Mouse (Mus musculus) embryonic facial prominence, embryonic 13.5 days (tissue): ENCODE measurements at regions not wholly inside any gene's neighbourhood (a gene's known extent, or its start where the extent isn't known, plus 50 kb on each side); places are given as distances from the start of the nearest gene placed in this dataset.

Source experiments
- ATAC-seq: fragments of 200-750 bp; cut with Nextera tagmentation; 2 replicates; pipeline ENCODE4 v1.8.0; 2017; ENCODE audit warnings: low read depth; ENCODE audit not compliant: insufficient number of reproducible peaks, insufficient read depth, low FRiP score, low TSS enrichment
- H3K27ac ChIP-seq: fragments of 300-500 bp; sonication (generic); 2 replicates; pipeline ENCODE4 v1.5.1; 2015; ENCODE audit warnings: moderate library complexity, mild to moderate bottlenecking, inconsistent platforms
- H3K27me3 ChIP-seq: fragments of 300-500 bp; sonication (generic); 2 replicates; pipeline ENCODE4 v1.6.1; 2015; ENCODE audit warnings: mild to moderate bottlenecking, inconsistent platforms
- H3K36me3 ChIP-seq: fragments of 300-500 bp; sonication (generic); 2 replicates; pipeline ENCODE4 v1.6.1; 2015; ENCODE audit warnings: mild to moderate bottlenecking, inconsistent platforms
- H3K4me1 ChIP-seq: fragments of 300-500 bp; sonication (generic); 2 replicates; pipeline ENCODE4 v1.6.1; 2015; ENCODE audit warnings: inconsistent platforms
- H3K4me2 ChIP-seq: fragments of 300-500 bp; sonication (generic); 2 replicates; pipeline ENCODE4 v1.6.1; 2015; ENCODE audit warnings: moderate library complexity, mild to moderate bottlenecking, inconsistent platforms
- H3K4me3 ChIP-seq: fragments of 300-500 bp; sonication (generic); 2 replicates; pipeline ENCODE4 v1.5.1; 2015; ENCODE audit warnings: mild to moderate bottlenecking, inconsistent platforms
- H3K9ac ChIP-seq: fragments of 300-500 bp; sonication (generic); 2 replicates; pipeline ENCODE4 v1.6.1; 2015; ENCODE audit warnings: mild to moderate bottlenecking, inconsistent platforms
- H3K9me3 ChIP-seq: fragments of 300-500 bp; sonication (generic); 2 replicates; pipeline ENCODE4 v1.6.1; 2016; ENCODE audit warnings: inconsistent platforms
- WGBS: fragments of 180-500 bp; shearing (Covaris S2); methylation state at CpG from one replicate; pipeline ENCODE4 v1.1.7; 2015; ENCODE audit warnings: mixed read lengths; 5-methylcytosine and 5-hydroxymethylcytosine counted together

DNA sequence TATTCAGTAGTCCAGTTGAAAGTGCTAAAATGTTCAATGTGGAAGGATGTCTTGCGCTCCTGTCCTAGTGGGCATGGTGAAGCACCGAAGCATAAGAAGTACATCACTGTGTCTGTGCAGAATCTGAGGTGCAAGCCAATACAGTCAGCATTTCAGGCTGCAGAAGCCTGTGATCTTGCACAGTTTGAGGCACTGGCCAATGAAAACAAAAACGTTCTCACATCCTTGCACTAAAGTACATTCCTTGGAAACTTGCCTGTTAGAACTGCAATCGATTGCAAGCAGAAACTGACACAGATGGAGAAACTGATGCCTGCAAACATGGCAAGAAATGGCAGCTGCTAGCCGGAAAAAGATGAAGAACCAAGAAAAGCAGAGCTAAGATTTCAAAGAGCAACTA, 472.9 kb upstream of the Atp11b start:
- ATAC-seq: no peak
- Histone ChIP-seq H3K27ac (no peak overlapping the region), H3K4me3 (no peak overlapping the region), H3K4me1 (no peaks in the 10 kb centered on the region), H3K27me3 (no peaks in the 10 kb centered on the region), H3K9me3 (no peaks in the 10 kb centered on the region), H3K36me3 (no peaks in the 10 kb centered on the region), H3K4me2 (no peak overlapping the region), H3K9ac (no peak overlapping the region)
- WGBS: 61% methylated on average over 5 of the region's 5 CpGs

DNA sequence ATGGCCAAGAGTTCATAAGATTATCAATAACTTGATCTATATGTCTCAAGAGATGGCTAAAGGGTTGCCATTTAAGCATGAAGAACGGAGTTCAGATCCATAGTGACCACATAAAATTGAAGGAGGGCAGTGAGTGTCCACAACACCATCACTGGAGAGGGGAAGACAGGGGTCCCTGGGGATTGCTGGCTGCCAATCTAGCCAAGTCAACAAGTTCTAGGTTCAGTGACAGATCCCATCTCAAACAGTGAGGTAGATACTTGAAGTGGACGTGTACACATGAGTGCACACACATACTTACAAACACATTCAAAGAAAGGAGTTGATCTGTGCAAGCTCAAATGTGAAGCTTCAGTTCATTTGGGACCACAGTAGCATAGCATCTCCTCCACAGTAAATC, 471.8 kb upstream of the Atp11b start:
- WGBS: 85% methylated on average over 2 of the region's 2 CpGs
- no peak for ATAC-seq

DNA sequence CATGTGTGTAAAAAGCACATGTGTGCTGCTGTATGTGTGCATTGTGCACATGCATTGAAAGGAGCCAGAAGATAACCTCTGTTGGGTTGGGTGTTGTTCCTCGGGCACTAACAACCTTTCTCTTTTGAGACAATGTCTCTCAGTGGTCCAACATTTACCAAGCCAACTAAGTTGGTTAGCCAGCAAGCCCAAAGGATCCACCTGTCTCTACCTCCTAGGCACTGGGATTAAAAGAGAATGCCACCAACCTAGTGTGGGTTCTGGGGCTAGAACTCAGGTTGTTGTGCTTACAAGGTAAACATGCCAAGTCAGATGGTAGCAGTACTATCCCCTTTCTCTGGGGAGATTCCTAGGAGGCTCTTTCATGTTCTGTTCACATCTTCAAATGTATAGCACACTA, 459.1 kb upstream of the Atp11b start:
- no peak overlapping the region for H3K4me2 ChIP-seq
- H3K4me3 ChIP-seq: no peak overlapping the region
- 0 out of 2 replicates have a peak, but pooled peaks cover 4% of the 10 kb centered on the region for H3K9me3 ChIP-seq
- ATAC-seq: no peak
- H3K27me3 ChIP-seq: no peaks in the 10 kb centered on the region
- no peaks in the 10 kb centered on the region for H3K4me1 ChIP-seq
- 89% methylated on average over 1 of the region's 1 CpGs for WGBS
- no peaks in the 10 kb centered on the region for H3K36me3 ChIP-seq
- H3K9ac ChIP-seq: no peak overlapping the region
- H3K27ac ChIP-seq: no peak overlapping the region

More for the DNA sequence above, 471.8 kb upstream of the Atp11b start:
- no peak overlapping the region for H3K4me2 ChIP-seq
- no peak overlapping the region for H3K4me3 ChIP-seq
- no peak overlapping the region for H3K9ac ChIP-seq
- no peaks in the 10 kb centered on the region for H3K27me3 ChIP-seq
- H3K9me3 ChIP-seq: no peaks in the 10 kb centered on the region
- H3K36me3 ChIP-seq: no peaks in the 10 kb centered on the region
- H3K4me1 ChIP-seq: no peaks in the 10 kb centered on the region
- no peak overlapping the region for H3K27ac ChIP-seq

DNA sequence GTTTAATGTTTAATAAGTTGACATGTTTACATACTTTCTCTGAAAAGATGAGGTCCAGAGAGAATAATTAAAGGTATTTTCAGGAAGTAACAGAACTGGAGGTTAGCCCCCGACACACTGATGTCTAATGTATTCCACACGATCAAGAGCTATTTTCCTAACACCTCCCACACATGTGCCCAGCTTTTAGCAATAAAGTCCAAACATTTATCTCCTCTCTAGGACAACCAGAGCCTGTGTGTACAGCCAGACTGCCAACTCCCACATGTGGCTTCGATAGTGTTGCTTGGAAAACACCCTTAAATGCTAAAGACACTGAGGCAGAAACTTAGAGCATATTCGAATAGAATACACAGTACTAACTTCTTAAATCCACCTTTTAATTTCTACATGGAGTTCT, 458.2 kb upstream of the Atp11b start:
- Histone ChIP-seq H3K36me3 (no peaks in the 10 kb centered on the region), H3K9ac (no peak overlapping the region), H3K4me1 (no peaks in the 10 kb centered on the region), H3K4me3 (no peak overlapping the region), H3K27me3 (no peaks in the 10 kb centered on the region), H3K27ac (no peak overlapping the region), H3K4me2 (no peak overlapping the region), H3K9me3 (0 out of 2 replicates have a peak, but pooled peaks cover 4% of the 10 kb centered on the region)
- no peak for ATAC-seq
- WGBS: 65% methylated on average over 4 of the region's 4 CpGs

DNA sequence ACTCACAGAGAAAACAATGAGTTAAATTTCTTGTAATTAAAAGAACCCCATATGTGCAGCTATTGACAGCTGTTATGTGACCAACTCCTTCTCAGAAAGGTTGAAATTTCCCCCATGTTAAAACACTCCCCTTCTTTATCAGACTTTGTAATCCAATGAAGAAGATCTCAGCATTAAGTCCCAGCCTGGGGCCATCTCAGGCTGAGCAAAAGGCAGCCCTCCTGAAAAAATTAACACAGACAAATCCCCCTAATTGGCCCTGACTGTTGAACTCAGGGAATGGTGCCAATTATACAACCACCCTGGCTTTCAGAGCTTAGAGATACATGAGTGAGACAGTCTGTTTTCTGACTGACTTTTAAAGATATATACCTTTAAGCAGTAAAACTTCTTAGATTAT, 454.9 kb upstream of the Atp11b start:
- no peak overlapping the region for H3K4me2 ChIP-seq
- ATAC-seq: no peak
- no peaks in the 10 kb centered on the region for H3K27me3 ChIP-seq
- H3K9me3 ChIP-seq: peaks cover 4% of the 10 kb centered on the region; the same call in 1 of the 2 replicates
- no peak overlapping the region for H3K9ac ChIP-seq
- H3K4me3 ChIP-seq: no peak overlapping the region
- no peak overlapping the region for H3K27ac ChIP-seq
- H3K36me3 ChIP-seq: no peaks in the 10 kb centered on the region
- no peaks in the 10 kb centered on the region for H3K4me1 ChIP-seq

DNA sequence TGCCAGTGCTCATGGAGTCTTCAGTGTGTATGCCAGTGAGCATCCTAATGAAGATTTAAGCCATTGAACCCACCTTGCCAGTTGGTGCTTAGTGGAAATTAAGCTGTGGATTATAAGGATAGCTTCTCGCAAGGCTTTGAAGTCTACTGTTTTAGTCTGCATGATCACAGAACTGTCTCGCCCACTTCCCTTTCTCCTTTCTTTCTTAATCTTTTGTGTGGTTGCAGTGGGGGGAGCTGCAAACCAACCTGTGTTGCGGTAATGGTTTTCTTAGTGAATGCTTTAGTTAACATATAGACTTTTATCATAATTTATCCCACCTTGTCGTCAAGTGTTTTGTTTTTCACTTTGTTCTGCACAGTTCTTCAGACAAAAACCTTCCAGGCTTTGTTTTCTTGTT, 447.9 kb upstream of the Atp11b start:
- H3K4me1 ChIP-seq: peaks cover 5% of the 10 kb centered on the region; the same call in 1 of the 2 replicates
- H3K27me3 ChIP-seq: 0 out of 2 replicates have a peak, but pooled peaks cover 2% of the 10 kb centered on the region
- no peaks in the 10 kb centered on the region; the same call in 1 of the 2 replicates for H3K9me3 ChIP-seq
- H3K9ac ChIP-seq: no peak overlapping the region
- no peak for ATAC-seq
- H3K4me3 ChIP-seq: no peak overlapping the region
- H3K4me2 ChIP-seq: no peak overlapping the region
- WGBS: 85% methylated on average over 4 of the region's 4 CpGs
- no peaks in the 10 kb centered on the region for H3K36me3 ChIP-seq
- no peak overlapping the region for H3K27ac ChIP-seq

DNA sequence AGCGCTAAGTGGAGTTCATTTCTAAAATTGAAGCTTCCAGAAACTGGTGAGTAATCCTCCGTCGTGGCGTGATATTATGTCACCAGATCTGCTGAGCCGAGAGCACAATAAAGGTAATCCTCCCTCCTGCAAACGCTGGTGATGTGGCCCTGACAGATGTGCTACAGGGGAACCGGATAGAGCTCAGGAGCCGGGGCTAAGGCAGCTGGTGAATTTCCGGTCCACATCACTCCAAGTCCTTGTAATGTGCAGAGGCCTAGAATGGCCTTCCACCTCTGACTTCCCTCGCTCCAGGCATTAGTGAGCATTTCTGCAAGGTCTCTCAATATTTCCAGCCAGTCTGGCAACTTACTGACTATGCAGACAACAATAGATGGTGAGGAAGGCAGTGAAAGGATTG, 439.7 kb upstream of the Atp11b start:
- Histone ChIP-seq H3K27ac (no peak overlapping the region), H3K36me3 (no peaks in the 10 kb centered on the region), H3K9ac (no peak overlapping the region), H3K4me2 (no peak overlapping the region), H3K4me3 (no peak overlapping the region), H3K9me3 (no peaks in the 10 kb centered on the region), H3K4me1 (peaks cover 18% of the 10 kb centered on the region), H3K27me3 (peaks cover 4% of the 10 kb centered on the region; the same call in 1 of the 2 replicates)
- no peak for ATAC-seq
- 41% methylated on average over 10 of the region's 10 CpGs for WGBS

DNA sequence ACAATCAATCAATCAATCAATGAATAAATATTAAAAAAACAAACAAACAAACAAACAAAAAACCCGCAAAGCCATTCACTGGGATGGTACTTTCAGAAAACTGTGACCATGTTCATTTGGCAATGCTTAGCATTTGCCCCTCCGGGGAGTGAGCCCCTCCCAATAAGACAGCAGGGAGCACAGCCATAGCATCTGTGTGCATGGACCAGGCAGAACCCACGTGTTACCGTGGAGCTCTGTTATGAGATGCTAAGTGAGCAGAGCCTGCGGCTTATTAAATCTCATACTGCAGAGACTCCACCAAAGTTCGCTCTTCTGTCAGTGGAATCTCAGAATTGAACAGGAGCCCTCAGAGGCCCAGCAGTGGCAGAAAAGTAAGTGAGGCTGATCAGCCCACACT, 438.7 kb upstream of the Atp11b start:
- Histone ChIP-seq H3K9me3 (no peaks in the 10 kb centered on the region), H3K4me3 (no peak overlapping the region), H3K9ac (no peak overlapping the region), H3K27me3 (peaks cover 4% of the 10 kb centered on the region; the same call in 1 of the 2 replicates), H3K36me3 (no peaks in the 10 kb centered on the region), H3K27ac (no peak overlapping the region), H3K4me2 (no peak overlapping the region), H3K4me1 (peaks cover 25% of the 10 kb centered on the region)
- no peak for ATAC-seq
- 58% methylated on average over 6 of the region's 6 CpGs for WGBS

DNA sequence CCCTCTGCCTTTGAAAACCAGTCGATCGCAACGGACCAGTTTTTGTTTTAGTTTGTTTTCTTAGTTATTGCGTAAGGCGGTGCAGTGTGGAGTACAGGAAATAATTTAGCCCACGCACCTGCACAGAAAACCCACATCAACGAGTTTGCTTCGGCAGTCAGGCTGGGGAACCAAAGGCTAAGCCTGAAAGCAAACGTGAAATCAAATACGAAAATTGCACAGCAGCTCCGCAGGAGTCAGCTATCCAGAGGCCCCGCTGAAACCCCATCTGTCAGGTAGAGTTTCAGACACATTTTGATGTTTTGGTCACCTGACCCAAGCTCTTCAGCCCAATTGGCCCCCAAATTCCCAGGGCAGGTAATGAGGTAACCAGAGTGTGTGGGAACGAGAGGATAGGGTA, 435.6 kb upstream of the Atp11b start:
- H3K27me3 ChIP-seq: peaks cover 4% of the 10 kb centered on the region
- H3K4me3 ChIP-seq: no peak overlapping the region
- H3K9ac ChIP-seq: no peak overlapping the region
- peaks cover 41% of the 10 kb centered on the region for H3K4me1 ChIP-seq
- H3K4me2 ChIP-seq: peak overlapping the region; percentile 37; the same call in 1 of the 2 replicates
- H3K36me3 ChIP-seq: no peaks in the 10 kb centered on the region
- peak; percentile 46; the same call in 1 of the 2 replicates for ATAC-seq
- no peak overlapping the region for H3K27ac ChIP-seq
- H3K9me3 ChIP-seq: no peaks in the 10 kb centered on the region
- 25% methylated on average over 13 of the region's 13 CpGs for WGBS

DNA sequence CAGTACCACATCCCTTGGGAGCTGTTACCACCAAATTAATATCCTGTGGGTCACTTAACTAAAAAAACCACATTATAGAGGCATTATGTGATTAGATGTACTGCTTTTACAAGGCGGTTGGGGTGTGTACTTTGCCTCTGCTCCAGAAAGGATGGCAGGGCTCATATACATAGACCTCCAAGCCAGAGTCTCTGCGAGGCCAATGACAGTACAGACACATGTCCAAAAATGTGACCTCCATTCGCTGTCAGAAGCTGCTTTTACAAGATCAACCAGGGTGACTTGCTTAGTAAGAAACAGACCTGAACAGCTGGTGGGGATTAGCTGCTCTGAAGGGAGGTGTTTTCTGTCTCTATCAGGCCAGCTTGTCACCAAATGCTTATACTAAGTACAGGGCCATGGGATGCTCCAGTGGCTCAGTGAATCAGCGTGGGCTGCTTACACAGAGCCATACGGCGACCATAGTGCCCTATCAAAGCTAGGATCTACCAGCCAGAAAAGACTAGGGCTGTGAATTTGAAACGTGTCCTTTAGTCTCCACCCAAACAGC, 433.0 kb upstream of the Atp11b start:
- H3K27ac ChIP-seq: no peak overlapping the region
- no peak overlapping the region for H3K9ac ChIP-seq
- ATAC-seq: no peak
- H3K9me3 ChIP-seq: no peaks in the 10 kb centered on the region
- peaks cover 36% of the 10 kb centered on the region for H3K4me1 ChIP-seq
- H3K27me3 ChIP-seq: peaks cover 4% of the 10 kb centered on the region
- H3K4me3 ChIP-seq: no peak overlapping the region
- 41% methylated on average over 7 of the region's 7 CpGs for WGBS
- H3K36me3 ChIP-seq: no peaks in the 10 kb centered on the region
- H3K4me2 ChIP-seq: no peak overlapping the region

DNA sequence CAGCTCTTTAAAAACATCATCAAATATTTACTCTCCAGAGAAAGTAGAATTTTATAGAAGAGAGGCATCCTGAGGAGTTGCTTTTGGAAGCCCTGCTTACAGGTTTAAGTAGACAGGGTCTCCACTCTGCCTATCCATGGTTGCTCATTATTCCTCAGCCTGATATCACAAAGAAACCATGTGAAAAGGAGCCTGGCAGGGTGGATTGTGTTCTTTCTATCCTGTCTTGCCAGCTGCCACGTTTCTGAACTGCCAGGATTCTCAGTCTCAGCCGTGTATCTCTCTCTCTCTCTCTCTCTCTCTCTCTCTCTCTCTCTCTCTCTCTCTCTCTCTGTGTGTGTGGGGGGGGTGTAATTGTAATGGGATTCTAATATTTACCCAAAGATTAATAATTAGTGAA, 431.9 kb upstream of the Atp11b start:
- H3K9me3 ChIP-seq: no peaks in the 10 kb centered on the region
- H3K27me3 ChIP-seq: peaks cover 4% of the 10 kb centered on the region
- ATAC-seq: no peak
- WGBS: 72% methylated on average over 2 of the region's 2 CpGs
- no peaks in the 10 kb centered on the region for H3K36me3 ChIP-seq
- H3K4me3 ChIP-seq: no peak overlapping the region
- no peak overlapping the region for H3K27ac ChIP-seq
- H3K4me1 ChIP-seq: peaks cover 36% of the 10 kb centered on the region
- H3K4me2 ChIP-seq: no peak overlapping the region
- H3K9ac ChIP-seq: no peak overlapping the region

DNA sequence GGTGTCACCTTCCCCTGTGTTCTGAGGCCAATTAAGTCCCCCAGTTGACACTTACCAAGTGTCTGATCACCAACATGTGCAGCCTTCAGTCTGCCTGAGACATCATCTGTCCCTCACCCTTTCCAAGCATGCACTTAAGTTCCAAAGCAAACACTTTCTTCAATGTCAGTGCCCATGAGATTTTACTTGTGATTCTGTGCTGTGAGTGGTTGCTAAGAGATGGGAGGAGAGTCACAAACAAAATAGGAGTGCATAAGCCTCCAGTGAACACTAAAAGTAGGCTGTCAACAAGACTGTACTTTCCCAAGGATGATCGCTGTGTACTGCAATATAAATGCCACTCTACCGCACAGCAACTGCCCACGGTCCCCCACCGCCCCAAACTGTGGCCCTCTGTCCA, 431.0 kb upstream of the Atp11b start:
- no peaks in the 10 kb centered on the region for H3K9me3 ChIP-seq
- H3K27ac ChIP-seq: no peak overlapping the region
- H3K27me3 ChIP-seq: no peaks in the 10 kb centered on the region; the same call in 1 of the 2 replicates
- peaks cover 36% of the 10 kb centered on the region for H3K4me1 ChIP-seq
- no peak for ATAC-seq
- WGBS: 92% methylated on average over 4 of the region's 4 CpGs
- H3K4me2 ChIP-seq: no peak overlapping the region
- H3K9ac ChIP-seq: no peak overlapping the region
- no peaks in the 10 kb centered on the region for H3K36me3 ChIP-seq
- H3K4me3 ChIP-seq: no peak overlapping the region
